Mouse (Mus musculus) kidney, adult 2 months (tissue): ENCODE results near the gene Agfg2.

Experiments
- CTCF ChIP-seq: fragments of 200-500 bp; conservative IDR thresholded peaks from 2 replicates; pipeline ENCODE4 v1.5.1; 2011; ENCODE audit warnings: low read depth, mild to moderate bottlenecking, control low read depth, low read length, moderate library complexity, mixed read lengths; ENCODE audit not compliant: insufficient read depth, insufficient read length
- POLR2A ChIP-seq: fragments of 200-500 bp; IDR thresholded peaks from one replicate; pipeline ENCODE4 v1.6.1; 2011; ENCODE audit warnings: low read depth, low read length, control low read depth

DNA sequence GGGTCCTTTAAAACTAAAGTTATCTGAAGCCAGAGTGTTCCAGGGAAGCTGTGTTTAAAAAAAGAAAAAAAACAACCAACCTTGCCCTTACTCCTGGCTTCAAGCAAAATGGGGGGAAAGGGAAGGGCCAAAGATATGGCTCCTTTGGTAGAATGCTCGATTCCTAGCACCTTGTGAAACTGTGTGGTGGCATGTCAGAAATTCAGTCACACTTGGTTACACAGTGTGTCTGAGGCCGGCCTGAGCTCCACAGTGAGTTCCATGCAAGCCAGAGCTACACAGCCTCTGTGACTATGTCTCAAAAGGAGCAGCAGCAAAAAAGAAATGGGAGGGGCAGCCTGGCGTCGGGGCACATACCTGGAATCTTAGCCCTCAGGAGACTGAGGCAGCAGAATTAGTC, 35.3 kb downstream of the Agfg2 start:
- TF ChIP-seq CTCF (no peak), POLR2A (no peak)
